Mouse (Mus musculus): Measurements from ENCODE around the gene Leprot. TPM values are rescaled to one million over a fixed set of nuclear protein-coding genes. Genes with fewer than 3 reads are reported as not detected.
A peak's percentile ranks its signal among the peaks of the same experiment; 100 is the strongest.

Leprot gene
- 74.2 and 76.6 TPM in 2 replicates for polyA plus RNA-seq (2015; fragmentation: Nextera tagmentation; extraction: Ambion mirVana)

DNA sequence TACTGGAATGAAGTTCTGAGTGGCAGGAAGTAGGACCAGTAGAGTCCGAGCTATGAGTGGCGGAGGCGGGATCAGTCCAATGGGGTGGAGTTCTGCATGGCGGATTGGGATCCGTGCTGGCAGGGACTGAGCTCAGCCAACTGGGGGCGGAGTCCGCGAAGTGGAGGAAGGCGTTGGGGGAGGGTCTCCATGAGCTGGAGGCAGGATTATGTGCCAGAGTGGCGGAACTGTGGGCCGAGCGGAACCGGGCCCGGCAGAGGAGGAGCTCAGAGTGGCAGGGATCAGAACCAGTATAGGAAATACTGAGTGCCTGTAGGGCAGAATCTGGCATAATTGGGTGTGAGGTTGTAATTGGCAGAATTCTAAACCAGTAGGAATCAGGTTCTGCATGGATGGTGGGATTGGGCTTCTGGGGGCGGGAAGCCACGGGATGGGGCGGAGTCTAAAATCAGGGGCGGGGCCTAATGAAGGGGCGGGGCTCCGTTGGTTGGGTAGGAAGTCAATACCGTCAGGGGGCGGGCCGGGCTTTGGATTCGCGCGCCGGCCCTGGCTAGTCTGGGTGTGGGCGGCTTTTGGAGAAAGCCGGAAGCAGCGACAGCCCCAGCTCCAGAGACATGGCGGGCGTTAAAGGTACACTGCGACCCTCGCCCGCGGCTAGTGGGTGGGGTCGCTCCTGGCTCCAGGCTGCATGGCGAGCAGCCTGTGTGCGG, at the start of gene Leprot:
Gene Leprot, plus strand, starts transcription at position 523 of the 710 bp plus-strand sequence.
- no peaks in the 10 kb centered on the region for H3K36me3 ChIP-seq (ENCODE audit: poor library complexity, severe bottlenecking)
- no peaks in the 10 kb centered on the region for H3K9me3 ChIP-seq (replicated peaks)
- H3K27ac ChIP-seq = peak within 1 kb of the TSS; percentile 79
- H3K9ac ChIP-seq = peak within 1 kb of the TSS; percentile 80
- WGBS = under 1% methylated on average over 38 of the region's 39 CpGs
- peak within 1 kb of the TSS; percentile 57 for H3K4me3 ChIP-seq
- peak; percentile 98 for ATAC-seq
- no peaks in the 10 kb centered on the region for H3K27me3 ChIP-seq
- H3K4me1 ChIP-seq = peaks cover 18% of the 10 kb centered on the region
- H3K4me2 ChIP-seq = peak within 1 kb of the TSS; percentile 67

DNA sequence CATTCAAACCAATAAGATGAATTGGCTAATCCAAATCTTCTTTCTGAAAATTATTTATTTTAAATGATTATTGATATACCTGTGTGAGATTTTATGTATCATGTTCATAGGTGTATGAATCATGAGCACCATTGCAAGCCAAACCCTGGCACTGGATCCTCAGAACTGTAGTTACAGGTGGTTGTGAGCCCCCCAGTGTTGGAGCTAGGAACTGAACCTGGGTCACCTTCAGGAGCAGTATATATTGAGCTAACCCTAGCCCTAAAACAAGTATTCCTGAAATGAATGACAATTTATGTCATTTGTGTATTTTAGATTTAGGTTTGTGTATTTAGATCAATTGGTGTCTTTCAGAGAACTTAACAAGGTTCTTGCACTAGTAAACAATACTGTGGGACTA, 45.8 kb upstream of the Leprot start:
- Histone ChIP-seq H3K4me3 (no peak overlapping the region), H3K9ac (no peak overlapping the region), H3K4me1 (no peaks in the 10 kb centered on the region), H3K4me2 (no peak overlapping the region), H3K27ac (no peak overlapping the region), H3K27me3 (no peaks in the 10 kb centered on the region), H3K36me3 (ENCODE audit: poor library complexity, severe bottlenecking) (0 out of 2 replicates have a peak, but pooled peaks cover 3% of the 10 kb centered on the region), H3K9me3 (replicated peaks) (no peaks in the 10 kb centered on the region)
- ATAC-seq = no peak

DNA sequence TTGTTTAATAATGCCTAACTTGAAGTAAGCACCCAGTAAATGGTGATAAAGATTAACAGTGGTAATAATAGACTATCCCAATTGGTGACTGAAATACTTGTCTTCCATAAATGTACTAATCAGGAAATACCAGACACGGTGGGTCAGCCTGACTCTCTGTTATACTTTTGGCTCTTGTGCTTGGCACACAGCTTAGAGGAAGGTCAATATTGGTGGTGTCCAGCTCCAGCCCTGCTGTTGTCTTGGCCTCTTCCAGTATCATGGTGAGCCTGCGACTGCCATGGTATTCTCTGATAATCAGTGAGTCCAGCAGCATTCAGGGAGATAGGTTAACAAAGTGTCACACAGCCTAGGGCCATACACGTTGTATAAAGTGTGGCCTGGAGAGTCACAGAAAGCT, 43.9 kb upstream of the Leprot start:
- Histone ChIP-seq H3K27ac (no peak overlapping the region), H3K4me2 (no peak overlapping the region), H3K9ac (no peak overlapping the region), H3K27me3 (no peaks in the 10 kb centered on the region), H3K36me3 (ENCODE audit: poor library complexity, severe bottlenecking) (0 out of 2 replicates have a peak, but pooled peaks cover 3% of the 10 kb centered on the region), H3K9me3 (replicated peaks) (no peaks in the 10 kb centered on the region), H3K4me3 (no peak overlapping the region), H3K4me1 (no peaks in the 10 kb centered on the region)
- 83% methylated on average over 3 of the region's 3 CpGs for WGBS
- no peak for ATAC-seq

DNA sequence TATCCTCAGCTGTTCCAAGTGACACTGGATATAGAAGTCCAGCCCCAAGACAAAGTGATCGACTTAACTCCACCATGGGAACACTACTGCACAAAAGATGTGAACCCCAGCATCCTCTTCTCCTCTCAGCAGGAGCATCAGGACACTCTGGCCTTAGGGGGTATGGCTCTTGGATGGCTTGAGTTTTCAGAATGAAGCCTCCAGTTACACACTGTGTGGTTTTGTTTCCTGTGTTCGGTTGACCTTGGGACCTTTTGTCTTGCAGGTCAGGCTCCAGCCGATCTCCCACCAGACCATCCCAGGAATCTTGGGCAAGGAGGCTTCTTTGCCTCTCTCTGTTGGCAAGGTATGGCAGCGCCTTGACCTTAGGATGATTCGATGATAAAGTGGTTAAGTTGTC, 31.0 kb upstream of the Leprot start:
- Histone ChIP-seq H3K27me3 (no peaks in the 10 kb centered on the region), H3K36me3 (ENCODE audit: poor library complexity, severe bottlenecking) (peaks cover 14% of the 10 kb centered on the region), H3K9me3 (replicated peaks) (no peaks in the 10 kb centered on the region), H3K27ac (no peak overlapping the region), H3K4me3 (no peak overlapping the region), H3K9ac (no peak overlapping the region), H3K4me2 (no peak overlapping the region), H3K4me1 (no peaks in the 10 kb centered on the region)
- WGBS = 87% methylated on average over 5 of the region's 5 CpGs
- ATAC-seq = no peak

DNA sequence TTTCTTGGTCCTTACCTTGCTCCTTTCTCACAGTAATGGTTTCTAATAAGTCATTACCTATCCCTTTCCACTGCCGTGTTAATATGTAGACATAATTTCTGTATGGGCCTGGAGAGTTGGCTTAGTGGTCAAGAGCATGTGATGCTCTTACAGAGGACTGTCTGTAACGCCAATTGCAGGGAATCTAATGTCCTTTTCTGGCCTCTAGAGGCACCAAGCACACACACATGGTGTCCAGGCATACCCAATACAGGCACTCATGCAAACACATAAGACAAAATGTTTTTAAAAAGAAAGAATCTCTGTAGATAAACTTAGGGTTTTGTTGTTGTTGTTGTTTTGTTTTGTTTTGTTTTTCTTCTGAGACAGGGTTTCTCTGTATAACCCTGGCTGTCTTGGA, 29.8 kb upstream of the Leprot start:
- Histone ChIP-seq H3K27ac (no peak overlapping the region), H3K36me3 (ENCODE audit: poor library complexity, severe bottlenecking) (peaks cover 14% of the 10 kb centered on the region), H3K4me2 (no peak overlapping the region), H3K9me3 (replicated peaks) (no peaks in the 10 kb centered on the region), H3K9ac (no peak overlapping the region), H3K4me1 (no peaks in the 10 kb centered on the region), H3K27me3 (no peaks in the 10 kb centered on the region), H3K4me3 (no peak overlapping the region)
- ATAC-seq = no peak
- WGBS = 80% methylated on average over 2 of the region's 2 CpGs

DNA sequence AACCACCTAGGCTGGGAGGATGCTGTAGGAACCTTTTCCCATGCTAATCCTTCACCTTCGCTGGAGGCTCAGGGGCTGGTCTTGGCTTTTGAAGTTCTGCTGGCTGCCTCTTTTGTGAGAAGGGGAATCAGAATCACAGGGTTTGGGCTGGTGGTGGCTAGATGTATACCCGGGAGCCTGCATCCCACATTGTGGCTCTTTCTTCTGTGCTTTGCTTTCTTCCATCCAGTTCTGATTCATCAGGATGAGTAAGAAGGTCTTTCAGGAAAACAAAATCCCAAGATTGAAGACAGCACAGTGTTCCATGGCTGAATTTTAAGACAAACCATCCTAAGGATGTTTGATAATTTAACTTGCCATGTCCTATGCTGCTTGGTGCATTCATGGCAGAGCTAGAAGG, 27.3 kb upstream of the Leprot start:
- 55% methylated on average over 2 of the region's 2 CpGs for WGBS
- no peak overlapping the region for H3K4me2 ChIP-seq
- H3K9me3 ChIP-seq (replicated peaks) = no peaks in the 10 kb centered on the region
- H3K4me1 ChIP-seq = no peaks in the 10 kb centered on the region
- no peak overlapping the region for H3K4me3 ChIP-seq
- no peak for ATAC-seq
- H3K9ac ChIP-seq = no peak overlapping the region
- no peak overlapping the region for H3K27ac ChIP-seq
- no peaks in the 10 kb centered on the region for H3K27me3 ChIP-seq
- H3K36me3 ChIP-seq (ENCODE audit: poor library complexity, severe bottlenecking) = peaks cover 6% of the 10 kb centered on the region; the same call in 1 of the 2 replicates

DNA sequence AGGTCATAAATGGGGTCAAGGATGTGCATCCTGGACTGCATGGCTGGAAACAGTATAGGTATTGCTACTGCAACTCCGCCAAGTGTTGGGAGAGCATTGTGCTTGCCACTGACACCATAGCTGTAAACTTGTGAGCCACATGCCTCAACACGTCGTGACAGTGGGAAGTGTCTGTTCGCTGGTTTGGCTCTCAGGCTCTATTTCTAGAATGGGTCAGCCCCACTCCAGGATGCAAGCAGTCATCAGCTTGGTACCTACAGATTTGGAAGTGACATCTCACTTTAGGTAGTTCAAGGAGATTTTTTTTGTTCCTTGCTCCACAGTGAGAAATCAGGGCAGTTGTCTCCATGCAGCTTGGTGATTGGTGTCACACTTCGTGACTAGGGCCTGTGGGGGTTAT, 26.3 kb upstream of the Leprot start:
- Histone ChIP-seq H3K36me3 (ENCODE audit: poor library complexity, severe bottlenecking) (peaks cover 3% of the 10 kb centered on the region; the same call in 1 of the 2 replicates), H3K27me3 (no peaks in the 10 kb centered on the region), H3K9me3 (replicated peaks) (no peaks in the 10 kb centered on the region), H3K9ac (no peak overlapping the region), H3K4me3 (no peak overlapping the region), H3K4me1 (no peaks in the 10 kb centered on the region), H3K27ac (no peak overlapping the region), H3K4me2 (no peak overlapping the region)
- WGBS = 88% methylated on average over 5 of the region's 5 CpGs
- no peak for ATAC-seq

DNA sequence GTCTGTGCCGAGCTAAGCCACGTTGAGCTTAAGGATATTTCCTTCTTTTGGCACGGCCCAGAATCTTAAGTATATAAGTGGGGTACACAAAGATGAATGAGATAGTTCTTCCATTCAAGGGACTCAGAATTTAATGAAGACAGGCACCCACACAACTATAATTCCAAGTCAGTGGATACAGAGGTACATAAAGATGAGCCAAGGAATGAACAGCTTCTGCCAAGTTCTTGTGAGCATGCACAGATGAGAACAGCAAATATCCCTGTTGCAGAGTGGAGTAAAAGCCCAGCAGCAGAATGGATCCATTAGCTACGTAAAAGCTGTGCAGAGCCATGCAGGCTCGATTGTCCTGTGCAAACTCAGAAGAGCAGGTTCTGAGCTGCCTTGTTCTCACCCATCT, 22.2 kb upstream of the Leprot start:
- no peak for ATAC-seq

DNA sequence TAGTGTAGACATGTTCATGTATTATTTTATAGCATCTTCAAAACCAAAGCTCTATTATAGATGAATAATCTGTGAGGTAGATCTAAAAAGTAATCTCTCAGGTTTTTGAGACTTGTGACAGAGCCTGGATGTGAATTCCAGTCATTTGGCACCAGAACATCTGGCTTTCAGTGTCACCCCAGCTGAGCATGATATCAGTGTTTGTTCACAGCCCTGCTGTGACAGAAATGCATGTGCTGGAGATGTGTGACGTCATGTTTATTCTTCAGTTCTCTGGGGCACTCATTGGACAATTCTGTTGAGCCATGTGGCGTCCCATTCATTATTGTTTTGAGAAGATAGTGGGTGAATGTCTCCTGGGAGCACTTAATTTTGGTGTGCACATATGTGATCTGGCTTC, 11.9 kb upstream of the Leprot start:
- Histone ChIP-seq H3K4me2 (no peak overlapping the region), H3K27ac (no peak overlapping the region), H3K4me1 (no peaks in the 10 kb centered on the region), H3K36me3 (ENCODE audit: poor library complexity, severe bottlenecking) (peaks cover 8% of the 10 kb centered on the region), H3K27me3 (no peaks in the 10 kb centered on the region), H3K9ac (no peak overlapping the region), H3K9me3 (replicated peaks) (no peaks in the 10 kb centered on the region), H3K4me3 (no peak overlapping the region)
- ATAC-seq = no peak
- 67% methylated on average over 2 of the region's 2 CpGs for WGBS

More for the DNA sequence above, 22.2 kb upstream of the Leprot start:
- 86% methylated on average over 5 of the region's 5 CpGs for WGBS
- Histone ChIP-seq H3K36me3 (ENCODE audit: poor library complexity, severe bottlenecking) (peaks cover 2% of the 10 kb centered on the region), H3K27ac (no peak overlapping the region), H3K9me3 (replicated peaks) (no peaks in the 10 kb centered on the region), H3K27me3 (no peaks in the 10 kb centered on the region), H3K9ac (no peak overlapping the region), H3K4me2 (no peak overlapping the region), H3K4me1 (no peaks in the 10 kb centered on the region), H3K4me3 (no peak overlapping the region)

DNA sequence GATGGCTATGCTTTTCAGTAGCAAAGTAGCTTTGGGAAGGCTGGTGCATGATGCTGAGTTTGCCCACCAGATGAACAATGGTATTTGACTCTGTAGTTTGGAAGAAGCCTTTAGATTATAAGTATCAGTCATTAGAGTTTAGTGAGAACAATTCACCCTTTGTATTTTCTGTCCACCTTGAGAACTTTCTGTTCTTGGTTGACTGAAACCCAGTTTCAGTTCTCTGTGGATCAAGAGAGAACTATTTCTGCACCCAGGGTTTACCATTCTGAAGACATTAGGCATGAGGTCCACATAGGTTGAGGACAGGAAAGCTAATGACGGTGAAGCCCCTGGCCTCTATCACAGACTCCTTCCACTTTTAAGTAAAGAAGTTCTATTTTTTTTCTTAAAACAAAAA, 10.0 kb upstream of the Leprot start:
- no peaks in the 10 kb centered on the region for H3K27me3 ChIP-seq
- H3K4me1 ChIP-seq = no peaks in the 10 kb centered on the region
- no peak overlapping the region for H3K9ac ChIP-seq
- no peaks in the 10 kb centered on the region for H3K9me3 ChIP-seq (replicated peaks)
- no peak overlapping the region for H3K27ac ChIP-seq
- ATAC-seq = no peak
- H3K4me3 ChIP-seq = no peak overlapping the region
- H3K4me2 ChIP-seq = no peak overlapping the region
- 94% methylated on average over 1 of the region's 1 CpGs for WGBS
- peaks cover 8% of the 10 kb centered on the region for H3K36me3 ChIP-seq (ENCODE audit: poor library complexity, severe bottlenecking)

DNA sequence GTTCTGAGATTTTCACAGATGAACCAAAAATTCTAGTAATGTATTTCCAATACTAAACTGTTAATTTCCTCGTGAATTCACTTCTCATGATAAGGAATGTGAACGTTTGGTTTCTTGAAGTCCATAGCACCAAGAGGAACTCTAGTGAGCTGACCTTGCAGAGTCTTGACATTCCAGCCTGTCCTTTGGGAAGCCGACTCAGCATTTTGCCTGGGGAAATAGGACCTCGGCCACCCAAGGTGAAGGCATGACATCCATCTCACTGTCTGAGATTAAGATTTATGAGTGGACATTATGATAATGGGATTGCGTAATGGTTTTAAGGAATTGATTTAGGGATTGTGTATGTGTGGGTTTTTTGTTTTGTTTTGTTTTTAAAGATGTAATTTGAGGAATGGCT, 6.9 kb upstream of the Leprot start:
- no peak overlapping the region for H3K4me2 ChIP-seq
- 85% methylated on average over 5 of the region's 5 CpGs for WGBS
- H3K4me1 ChIP-seq = no peaks in the 10 kb centered on the region
- no peak for ATAC-seq
- H3K9ac ChIP-seq = no peak overlapping the region
- H3K27ac ChIP-seq = no peak overlapping the region
- H3K36me3 ChIP-seq (ENCODE audit: poor library complexity, severe bottlenecking) = peaks cover 5% of the 10 kb centered on the region; the same call in 1 of the 2 replicates
- no peaks in the 10 kb centered on the region for H3K9me3 ChIP-seq (replicated peaks)
- H3K4me3 ChIP-seq = no peak overlapping the region
- no peaks in the 10 kb centered on the region for H3K27me3 ChIP-seq

DNA sequence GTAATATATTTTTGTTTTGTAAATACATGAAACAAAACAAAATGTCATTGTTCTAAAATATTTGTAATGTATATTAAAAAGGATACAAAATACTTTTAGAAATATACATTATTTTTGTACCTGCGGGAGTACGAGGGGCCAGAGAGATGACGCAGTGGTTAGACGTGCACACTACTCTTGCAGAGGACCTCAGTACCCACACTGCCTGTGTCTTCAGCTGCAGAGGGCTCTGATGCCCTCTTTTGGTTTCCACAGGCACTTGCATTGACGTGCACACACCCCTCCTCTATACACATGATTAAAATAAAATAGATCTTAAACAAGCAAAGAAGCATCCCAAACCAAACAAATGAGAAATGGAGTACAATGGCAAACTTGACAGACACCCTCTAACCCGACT, 4.8 kb upstream of the Leprot start:
- Histone ChIP-seq H3K4me1 (peaks cover 5% of the 10 kb centered on the region; the same call in 1 of the 2 replicates), H3K27me3 (no peaks in the 10 kb centered on the region), H3K4me2 (no peak overlapping the region), H3K36me3 (ENCODE audit: poor library complexity, severe bottlenecking) (no peaks in the 10 kb centered on the region), H3K9ac (no peak overlapping the region), H3K4me3 (no peak overlapping the region), H3K27ac (no peak overlapping the region), H3K9me3 (replicated peaks) (no peaks in the 10 kb centered on the region)
- 81% methylated on average over 6 of the region's 6 CpGs for WGBS
- no peak for ATAC-seq

DNA sequence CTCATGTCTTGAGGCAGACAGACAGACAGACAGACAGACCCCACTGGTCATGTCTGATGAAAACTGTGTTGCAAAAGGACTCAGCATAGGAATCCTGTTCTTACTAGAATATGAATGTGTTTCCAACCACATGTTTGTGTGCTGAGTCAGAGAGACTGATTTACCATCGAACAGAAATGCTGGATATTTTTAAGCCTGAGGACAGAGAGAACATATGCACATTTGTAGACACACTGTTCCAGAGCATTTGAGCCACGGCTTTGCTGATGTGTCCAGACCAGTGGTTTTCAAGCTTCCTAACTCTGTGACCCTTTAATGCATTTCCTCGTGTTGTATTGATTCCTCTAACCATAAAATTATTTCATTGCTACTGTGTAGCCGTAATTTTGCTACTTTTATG, 4.3 kb upstream of the Leprot start:
- peaks cover 7% of the 10 kb centered on the region for H3K4me1 ChIP-seq

More for the DNA sequence above, 4.3 kb upstream of the Leprot start:
- H3K36me3 ChIP-seq (ENCODE audit: poor library complexity, severe bottlenecking) = no peaks in the 10 kb centered on the region
- H3K27ac ChIP-seq = no peak overlapping the region
- WGBS = 87% methylated on average over 4 of the region's 4 CpGs
- no peaks in the 10 kb centered on the region for H3K27me3 ChIP-seq
- H3K4me2 ChIP-seq = no peak overlapping the region
- ATAC-seq = no peak
- no peak overlapping the region for H3K9ac ChIP-seq
- no peak overlapping the region for H3K4me3 ChIP-seq
- H3K9me3 ChIP-seq (replicated peaks) = no peaks in the 10 kb centered on the region

Measured in forebrain, embryonic 13.5 days (tissue).